Mouse (Mus musculus): ENCODE data around the gene Neo1.

GRCm38 (mm10) chr9:59034836-59035235 lies 1.4 kb downstream of the Neo1 start:
- TF ChIP-seq CTCF (IDR thresholded peaks at IDR 0.05; ENCODE audit: low read depth, low read length): no peak
- no peak for TF ChIP-seq POLR2A (IDR thresholded peaks at IDR 0.05; ENCODE audit: borderline replicate concordance, low read depth, low read length)

Measured in bone marrow macrophage, adult 2 months (primary cell).